Mouse (Mus musculus) neural tube, embryonic 12.5 days (tissue): Measurements from ENCODE around the gene Rims1. TPM values are rescaled to one million over a fixed set of nuclear protein-coding genes. Genes with fewer than 3 reads are reported as not detected.

ENCODE experiments used
- ATAC-seq: fragments of 200-750 bp; cut with Nextera tagmentation; 2 replicates; pipeline ENCODE4 v1.8.0; 2017; ENCODE audit warnings: low read depth, mild to moderate bottlenecking, moderate TSS enrichment, moderate library complexity; ENCODE audit not compliant: low FRiP score
- H3K27ac ChIP-seq: fragments of 300-500 bp; sonication (generic); 2 replicates; pipeline ENCODE4 v1.5.1; 2016
- H3K27me3 ChIP-seq: fragments of 300-500 bp; sonication (generic); replicated peaks from 2 replicates; pipeline ENCODE4 v1.6.1; 2016; ENCODE audit warnings: mild to moderate bottlenecking
- H3K36me3 ChIP-seq: fragments of 300-500 bp; sonication (generic); 2 replicates; pipeline ENCODE4 v1.6.1; 2016; ENCODE audit warnings: mild to moderate bottlenecking
- H3K4me1 ChIP-seq: fragments of 300-500 bp; sonication (generic); 2 replicates; pipeline ENCODE4 v1.6.1; 2016
- H3K4me2 ChIP-seq: fragments of 300-500 bp; sonication (generic); replicated peaks from 2 replicates; pipeline ENCODE4 v1.6.1; 2016; ENCODE audit warnings: mild to moderate bottlenecking
- H3K4me3 ChIP-seq: fragments of 300-500 bp; sonication (generic); 2 replicates; pipeline ENCODE4 v1.5.1; 2016
- H3K9ac ChIP-seq: fragments of 300-500 bp; sonication (generic); 2 replicates; pipeline ENCODE4 v1.6.1; 2016; ENCODE audit warnings: mild to moderate bottlenecking
- H3K9me3 ChIP-seq: fragments of 300-500 bp; sonication (generic); 2 replicates; pipeline ENCODE4 v1.6.1; 2016; ENCODE audit warnings: mild to moderate bottlenecking
- WGBS: fragments of 180-500 bp; shearing (Covaris S2); methylation state at CpG from one replicate; pipeline ENCODE4 v1.1.7; 2016; 5-methylcytosine and 5-hydroxymethylcytosine counted together
- polyA plus RNA-seq: library from polyadenylated mRNA; unstranded; fragments of >200 nt; fragmentation: Nextera tagmentation; extraction: Ambion mirVana; gene quantifications from 2 replicates; pipeline ENCODE4 v1.2.1, GENCODE M21; 2016

The Rims1 gene
- polyA plus RNA-seq, 1 experiment from 2014 or later, result 6.9 TPM

GRCm38 (mm10) chr1:22661825-22662224, 144.0 kb downstream of the Rims1 start:
- H3K4me3 ChIP-seq, result no peak overlapping the region
- ATAC-seq, result no peak
- no peak overlapping the region for H3K4me2 ChIP-seq
- WGBS, result 86% methylated on average over 3 of the region's 3 CpGs
- H3K27ac ChIP-seq, result no peak overlapping the region
- H3K4me1 ChIP-seq, result no peaks in the 10 kb centered on the region
- H3K27me3 ChIP-seq, result no peaks in the 10 kb centered on the region
- H3K36me3 ChIP-seq, result no peaks in the 10 kb centered on the region
- no peak overlapping the region for H3K9ac ChIP-seq
- H3K9me3 ChIP-seq, result no peaks in the 10 kb centered on the region

DNA sequence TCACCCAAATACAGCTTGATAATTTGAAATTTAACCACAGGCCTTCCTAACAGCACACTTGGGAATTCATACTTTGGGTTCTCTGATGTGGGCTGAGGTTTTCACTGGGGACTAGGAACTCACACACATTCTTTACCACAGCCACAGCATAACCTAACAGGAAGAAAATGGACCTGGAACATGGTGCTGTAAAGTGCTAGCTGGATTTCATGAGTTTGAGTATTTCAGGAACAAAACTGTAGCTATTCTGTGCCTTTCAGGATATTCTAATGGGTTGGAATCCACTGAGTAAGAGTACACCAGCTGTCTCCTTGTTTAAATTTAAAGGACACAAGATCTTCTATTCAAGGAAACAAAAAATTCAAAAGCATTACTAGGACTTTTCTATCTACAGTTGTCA, 149.8 kb downstream of the Rims1 start:
- Histone ChIP-seq H3K4me1 (no peaks in the 10 kb centered on the region), H3K27ac (no peak overlapping the region), H3K4me3 (no peak overlapping the region), H3K9ac (no peak overlapping the region), H3K4me2 (no peak overlapping the region), H3K27me3 (no peaks in the 10 kb centered on the region), H3K9me3 (no peaks in the 10 kb centered on the region), H3K36me3 (no peaks in the 10 kb centered on the region)
- ATAC-seq, result no peak

GRCm38 (mm10) chr1:22654903-22655302, 150.9 kb downstream of the Rims1 start:
- 87% methylated on average over 9 of the region's 9 CpGs for WGBS

GRCm38 (mm10) chr1:22650588-22650987, 155.2 kb downstream of the Rims1 start:
- no peak overlapping the region for H3K9ac ChIP-seq
- H3K4me3 ChIP-seq, result no peak overlapping the region
- H3K4me1 ChIP-seq, result no peaks in the 10 kb centered on the region
- H3K27ac ChIP-seq, result no peak overlapping the region
- no peak overlapping the region for H3K4me2 ChIP-seq
- no peaks in the 10 kb centered on the region for H3K27me3 ChIP-seq
- WGBS, result 81% methylated on average over 7 of the region's 7 CpGs
- no peaks in the 10 kb centered on the region for H3K36me3 ChIP-seq
- H3K9me3 ChIP-seq, result no peaks in the 10 kb centered on the region
- ATAC-seq, result no peak

More at GRCm38 (mm10) chr1:22654903-22655302, 150.9 kb downstream of the Rims1 start:
- Histone ChIP-seq H3K27me3 (no peaks in the 10 kb centered on the region), H3K9ac (no peak overlapping the region), H3K27ac (no peak overlapping the region), H3K4me1 (no peaks in the 10 kb centered on the region), H3K4me2 (no peak overlapping the region), H3K4me3 (no peak overlapping the region), H3K36me3 (no peaks in the 10 kb centered on the region), H3K9me3 (no peaks in the 10 kb centered on the region)
- ATAC-seq, result no peak

GRCm38 (mm10) chr1:22649432-22649831, 156.4 kb downstream of the Rims1 start:
- ATAC-seq, result no peak
- no peaks in the 10 kb centered on the region for H3K27me3 ChIP-seq
- no peak overlapping the region for H3K4me3 ChIP-seq
- no peaks in the 10 kb centered on the region for H3K4me1 ChIP-seq
- no peaks in the 10 kb centered on the region for H3K9me3 ChIP-seq
- 68% methylated on average over 1 of the region's 1 CpGs for WGBS
- no peak overlapping the region for H3K27ac ChIP-seq
- H3K4me2 ChIP-seq, result no peak overlapping the region
- no peaks in the 10 kb centered on the region for H3K36me3 ChIP-seq
- H3K9ac ChIP-seq, result no peak overlapping the region

GRCm38 (mm10) chr1:22645257-22645656, 160.5 kb downstream of the Rims1 start:
- Histone ChIP-seq H3K36me3 (no peaks in the 10 kb centered on the region), H3K4me1 (no peaks in the 10 kb centered on the region), H3K4me3 (no peak overlapping the region), H3K27me3 (no peaks in the 10 kb centered on the region), H3K4me2 (no peak overlapping the region), H3K9ac (no peak overlapping the region), H3K9me3 (no peaks in the 10 kb centered on the region), H3K27ac (no peak overlapping the region)
- no peak for ATAC-seq
- 57% methylated on average over 2 of the region's 2 CpGs for WGBS

DNA sequence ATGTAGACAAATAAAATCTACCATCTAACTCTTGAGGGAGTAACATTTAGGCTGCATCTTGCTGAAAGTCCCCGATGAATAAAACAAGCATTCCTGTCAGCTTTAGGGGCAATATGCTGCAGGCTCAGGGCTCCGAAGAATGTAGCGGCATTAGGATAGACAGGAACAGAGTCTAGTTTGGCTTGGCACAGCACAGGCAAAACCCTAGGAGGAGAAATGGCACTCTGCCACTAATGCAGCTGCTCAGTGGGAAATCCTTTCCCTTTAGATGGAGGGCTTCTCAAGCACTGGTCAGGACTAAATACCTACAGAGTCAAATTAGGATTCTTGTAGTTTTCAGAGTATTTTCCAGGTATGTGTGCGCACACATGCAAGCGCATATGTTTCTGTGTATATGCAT, 165.2 kb downstream of the Rims1 start:
- H3K9ac ChIP-seq, result no peak overlapping the region
- no peak overlapping the region for H3K4me2 ChIP-seq
- no peaks in the 10 kb centered on the region for H3K36me3 ChIP-seq
- H3K4me3 ChIP-seq, result no peak overlapping the region
- no peaks in the 10 kb centered on the region for H3K4me1 ChIP-seq
- no peak overlapping the region for H3K27ac ChIP-seq
- 90% methylated on average over 5 of the region's 5 CpGs for WGBS
- H3K9me3 ChIP-seq, result no peaks in the 10 kb centered on the region
- no peaks in the 10 kb centered on the region for H3K27me3 ChIP-seq
- no peak for ATAC-seq

DNA sequence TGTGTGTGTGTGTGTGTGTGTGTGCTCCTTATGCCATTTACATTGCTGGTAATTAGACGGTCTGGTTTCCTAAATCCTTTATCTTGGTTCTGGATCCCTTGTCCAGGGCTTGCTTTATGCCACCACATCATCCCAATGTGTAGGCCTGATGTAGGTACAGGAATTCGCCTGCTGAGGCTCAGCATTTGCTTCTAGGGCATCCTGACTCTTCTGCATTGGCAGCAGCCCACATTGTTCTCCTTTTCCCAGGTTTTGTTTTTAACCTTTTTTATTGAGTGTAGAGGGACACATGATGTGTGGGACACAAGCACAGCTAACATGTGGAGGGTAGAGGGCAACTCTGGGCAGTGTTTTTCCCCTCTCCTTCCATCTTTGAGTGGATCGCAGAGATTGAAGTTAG, 166.1 kb downstream of the Rims1 start:
- Histone ChIP-seq H3K4me1 (no peaks in the 10 kb centered on the region), H3K36me3 (no peaks in the 10 kb centered on the region), H3K4me3 (no peak overlapping the region), H3K4me2 (no peak overlapping the region), H3K27ac (no peak overlapping the region), H3K9me3 (no peaks in the 10 kb centered on the region), H3K27me3 (no peaks in the 10 kb centered on the region), H3K9ac (no peak overlapping the region)
- WGBS, result 89% methylated on average over 3 of the region's 3 CpGs
- no peak for ATAC-seq

GRCm38 (mm10) chr1:22633871-22634270, 171.9 kb downstream of the Rims1 start:
- no peaks in the 10 kb centered on the region for H3K36me3 ChIP-seq
- no peaks in the 10 kb centered on the region for H3K9me3 ChIP-seq
- no peak overlapping the region for H3K27ac ChIP-seq
- no peak overlapping the region for H3K9ac ChIP-seq
- no peaks in the 10 kb centered on the region for H3K27me3 ChIP-seq
- WGBS, result 91% methylated on average over 2 of the region's 2 CpGs
- no peak for ATAC-seq
- H3K4me3 ChIP-seq, result no peak overlapping the region
- H3K4me2 ChIP-seq, result no peak overlapping the region
- H3K4me1 ChIP-seq, result no peaks in the 10 kb centered on the region

- H3K9ac ChIP-seq, result no peak overlapping the region
- no peak overlapping the region for H3K4me3 ChIP-seq
- H3K27me3 ChIP-seq, result no peaks in the 10 kb centered on the region
- no peak for ATAC-seq
- no peaks in the 10 kb centered on the region for H3K36me3 ChIP-seq
- no peak overlapping the region for H3K27ac ChIP-seq
- H3K4me2 ChIP-seq, result no peak overlapping the region
- no peaks in the 10 kb centered on the region for H3K9me3 ChIP-seq
- WGBS, result 80% methylated on average over 7 of the region's 7 CpGs
- H3K4me1 ChIP-seq, result no peaks in the 10 kb centered on the region
Observed at GRCm38 (mm10) chr1:22632551-22632950, 173.2 kb downstream of the Rims1 start.

DNA sequence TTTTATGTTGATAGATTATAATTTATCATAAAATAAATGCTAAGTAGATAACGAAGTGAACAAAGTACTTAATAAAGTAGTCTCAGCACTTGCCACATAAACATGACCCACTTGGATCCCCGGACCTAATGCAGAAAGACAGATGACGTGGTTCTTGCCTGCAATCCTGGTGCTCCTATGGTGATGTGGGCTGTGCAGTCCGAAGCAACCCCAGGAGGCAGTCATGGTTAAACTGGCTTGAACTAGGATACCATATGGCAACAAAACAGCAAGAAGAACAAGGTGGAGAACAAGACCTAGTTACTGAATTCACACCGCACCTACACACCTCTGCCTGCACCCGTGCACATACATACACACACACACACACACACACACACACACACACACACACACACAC, 173.8 kb downstream of the Rims1 start:
- WGBS, result 82% methylated on average over 6 of the region's 6 CpGs
- ATAC-seq, result no peak

GRCm38 (mm10) chr1:22629011-22629410, 176.8 kb downstream of the Rims1 start:
- Histone ChIP-seq H3K27me3 (no peaks in the 10 kb centered on the region), H3K9ac (no peak overlapping the region), H3K9me3 (no peaks in the 10 kb centered on the region), H3K4me1 (no peaks in the 10 kb centered on the region), H3K27ac (no peak overlapping the region), H3K4me2 (no peak overlapping the region), H3K36me3 (no peaks in the 10 kb centered on the region), H3K4me3 (no peak overlapping the region)
- 88% methylated on average over 8 of the region's 8 CpGs for WGBS
- no peak for ATAC-seq

More for the DNA sequence above, 173.8 kb downstream of the Rims1 start:
- no peaks in the 10 kb centered on the region for H3K27me3 ChIP-seq
- no peak overlapping the region for H3K27ac ChIP-seq
- H3K36me3 ChIP-seq, result no peaks in the 10 kb centered on the region
- no peak overlapping the region for H3K4me2 ChIP-seq
- H3K9ac ChIP-seq, result no peak overlapping the region
- no peak overlapping the region for H3K4me3 ChIP-seq
- H3K4me1 ChIP-seq, result no peaks in the 10 kb centered on the region
- H3K9me3 ChIP-seq, result no peaks in the 10 kb centered on the region

- Histone ChIP-seq H3K27me3 (no peaks in the 10 kb centered on the region), H3K36me3 (no peaks in the 10 kb centered on the region), H3K4me1 (no peaks in the 10 kb centered on the region), H3K9me3 (no peaks in the 10 kb centered on the region), H3K9ac (no peak overlapping the region), H3K4me3 (no peak overlapping the region), H3K4me2 (no peak overlapping the region), H3K27ac (no peak overlapping the region)
- WGBS, result 53% methylated on average over 5 of the region's 5 CpGs
- no peak for ATAC-seq
Observed at GRCm38 (mm10) chr1:22627013-22627412, 178.8 kb downstream of the Rims1 start.
